Mouse (Mus musculus) MEL (cell line): ENCODE results near the gene Gm42957. TPM values are rescaled to one million over a fixed set of nuclear protein-coding genes. Genes with fewer than 3 reads are reported as not detected.

Experiments used
- DNase-seq: peaks from one replicate; pipeline ENCODE4 v3.0.0; 2011; ENCODE audit warnings: low read depth, low spot score
- H3K27ac ChIP-seq: 2 replicates; pipeline ENCODE4 v1.5.1; 2012; ENCODE audit warnings: low read depth, mild to moderate bottlenecking, control low read depth, low read length, moderate library complexity; ENCODE audit not compliant: control insufficient read depth
- H3K27me3 ChIP-seq, 2 experiments: fragments of 150-350 bp in 1 of 2; sonication (generic) in 1 of 2; 2 replicates each; pipeline ENCODE4 v1.6.1; 2012; ENCODE audit warnings: low read length in 2 of 2, mild to moderate bottlenecking in 2 of 2, improper control_type of control experiment in 1 of 2, moderate library complexity in 1 of 2; ENCODE audit not compliant: insufficient read depth in 2 of 2, control insufficient read depth in 1 of 2
- H3K36me3 ChIP-seq, 2 experiments: 2 replicates each; pipeline ENCODE4 v1.6.1; 2012 to 2014; ENCODE audit warnings: low read length in 2 of 2, improper control_type of control experiment in 1 of 2, inconsistent platforms in 1 of 2, mild to moderate bottlenecking in 1 of 2; ENCODE audit not compliant: insufficient read depth in 2 of 2, control insufficient read depth in 1 of 2
- H3K4me1 ChIP-seq, 2 experiments: fragments of 150-350 bp in 1 of 2; sonication (generic) in 1 of 2; 2 replicates each; pipeline ENCODE4 v1.6.1; 2012; ENCODE audit warnings: low read length in 2 of 2, improper control_type of control experiment in 1 of 2, mild to moderate bottlenecking in 1 of 2; ENCODE audit not compliant: insufficient read depth in 2 of 2, control insufficient read depth in 1 of 2
- H3K4me3 ChIP-seq, 2 experiments: fragments of 150-350 bp in 1 of 2; sonication (generic) in 1 of 2; 2 replicates each; pipeline ENCODE4 v1.5.1; 2012; ENCODE audit warnings: low read depth in 2 of 2, low read length in 2 of 2, mild to moderate bottlenecking in 2 of 2, moderate library complexity in 2 of 2, control low read depth in 1 of 2, improper control_type of control experiment in 1 of 2; ENCODE audit not compliant: control insufficient read depth in 1 of 2, insufficient read depth in 1 of 2
- H3K79me2 ChIP-seq: 2 replicates; pipeline ENCODE4 v1.6.1; 2012; ENCODE audit warnings: mild to moderate bottlenecking, low read length, moderate library complexity; ENCODE audit not compliant: control insufficient read depth, poor library complexity, insufficient read depth
- H3K9ac ChIP-seq: 2 replicates; pipeline ENCODE4 v1.6.1; 2012; ENCODE audit warnings: low read depth, mild to moderate bottlenecking, control low read depth, low read length, moderate library complexity; ENCODE audit not compliant: control insufficient read depth, poor library complexity, severe bottlenecking
- H3K9me3 ChIP-seq: fragments of 150-350 bp; sonication (generic); replicated peaks from 2 replicates; pipeline ENCODE4 v1.6.1; 2012; ENCODE audit warnings: mild to moderate bottlenecking, low read length, improper control_type of control experiment, moderate library complexity; ENCODE audit not compliant: insufficient read depth
- BHLHE40 ChIP-seq: IDR thresholded peaks from 2 replicates; pipeline ENCODE4 v1.6.1; 2012; ENCODE audit warnings: low read depth, mild to moderate bottlenecking, inconsistent platforms, low read length, improper control_type of control experiment, borderline replicate concordance
- CHD1 ChIP-seq: IDR thresholded peaks from 2 replicates; pipeline ENCODE4 v1.6.1; 2012; ENCODE audit warnings: low read depth, mild to moderate bottlenecking, inconsistent platforms, low read length, improper control_type of control experiment
- CTCF ChIP-seq, 3 experiments: IDR thresholded peaks in 2 of 3; conservative IDR thresholded peaks in 1 of 3; 2 replicates each; pipeline ENCODE4 v1.5.1; 2011 to 2012; ENCODE audit warnings: low read length in 3 of 3, low read depth in 2 of 3, mild to moderate bottlenecking in 2 of 3, improper control_type of control experiment in 1 of 3, inconsistent platforms in 1 of 3, mixed read lengths in 1 of 3, moderate library complexity in 1 of 3; ENCODE audit not compliant: control insufficient read depth in 1 of 3, insufficient read depth in 1 of 3, poor library complexity in 1 of 3, severe bottlenecking in 1 of 3
- E2F4 ChIP-seq: IDR thresholded peaks from 2 replicates; pipeline ENCODE4 v1.6.1; 2011; ENCODE audit warnings: low read depth, low read length, improper control_type of control experiment, borderline replicate concordance
- EP300 ChIP-seq, 2 experiments: IDR thresholded peaks; 2 replicates each; pipeline ENCODE4 v1.6.1; 2011; ENCODE audit warnings: improper control_type of control experiment in 2 of 2, low read length in 2 of 2, low read depth in 1 of 2, mild to moderate bottlenecking in 1 of 2
- ETS1 ChIP-seq: IDR thresholded peaks from 2 replicates; pipeline ENCODE4 v1.6.1; 2012; ENCODE audit warnings: low read depth, mild to moderate bottlenecking, inconsistent platforms, low read length, improper control_type of control experiment, moderate library complexity
- GABPA ChIP-seq: IDR thresholded peaks from 2 replicates; pipeline ENCODE4 v1.6.1; 2012; ENCODE audit warnings: low read depth, mild to moderate bottlenecking, inconsistent platforms, low read length, improper control_type of control experiment, moderate library complexity
- GATA1 ChIP-seq: IDR thresholded peaks from 2 replicates; pipeline ENCODE4 v1.6.1; 2011; ENCODE audit warnings: low read depth, low read length, improper control_type of control experiment
- HCFC1 ChIP-seq: IDR thresholded peaks from 2 replicates; pipeline ENCODE4 v1.6.1; 2012; ENCODE audit warnings: low read depth, mild to moderate bottlenecking, inconsistent platforms, low read length, improper control_type of control experiment, moderate library complexity
- JUND ChIP-seq: IDR thresholded peaks from 2 replicates; pipeline ENCODE4 v1.6.1; 2011; ENCODE audit warnings: low read depth, mild to moderate bottlenecking, improper control_type of control experiment, low read length
- KAT2A ChIP-seq: conservative IDR thresholded peaks from 2 replicates; pipeline ENCODE4 v1.6.1; 2012; ENCODE audit warnings: low read depth, low read length, improper control_type of control experiment, inconsistent platforms
- MAX ChIP-seq: IDR thresholded peaks from 2 replicates; pipeline ENCODE4 v1.6.1; 2011; ENCODE audit warnings: low read length, improper control_type of control experiment
- MAZ ChIP-seq: IDR thresholded peaks from 2 replicates; pipeline ENCODE4 v1.6.1; 2012; ENCODE audit warnings: low read depth, mild to moderate bottlenecking, inconsistent platforms, low read length, improper control_type of control experiment
- MEF2A ChIP-seq: IDR thresholded peaks from 2 replicates; pipeline ENCODE4 v1.6.1; 2014; ENCODE audit warnings: low read depth, mild to moderate bottlenecking, inconsistent platforms, low read length, improper control_type of control experiment; ENCODE audit not compliant: poor library complexity, insufficient replicate concordance, severe bottlenecking; ENCODE audit errors: extremely low read depth
- MXI1 ChIP-seq: IDR thresholded peaks from 2 replicates; pipeline ENCODE4 v1.6.1; 2011; ENCODE audit warnings: mild to moderate bottlenecking, low read depth, low read length, improper control_type of control experiment
- MYB ChIP-seq: IDR thresholded peaks from 2 replicates; pipeline ENCODE4 v1.6.1; 2011; ENCODE audit warnings: mild to moderate bottlenecking, low read depth, low read length, improper control_type of control experiment
- MYC ChIP-seq: IDR thresholded peaks from 2 replicates; pipeline ENCODE4 v1.6.1; 2011; ENCODE audit warnings: low read depth, mild to moderate bottlenecking, low read length, improper control_type of control experiment, moderate library complexity
- NELFE ChIP-seq: IDR thresholded peaks from 2 replicates; pipeline ENCODE4 v1.6.1; 2011; ENCODE audit warnings: low read depth, low read length, improper control_type of control experiment
- POLR2A ChIP-seq, 2 experiments: IDR thresholded peaks; 2 replicates each; pipeline ENCODE4 v1.6.1; 2011 to 2012; ENCODE audit warnings: low read length in 2 of 2, mild to moderate bottlenecking in 2 of 2, control low read depth in 1 of 2, improper control_type of control experiment in 1 of 2, low read depth in 1 of 2, moderate library complexity in 1 of 2; ENCODE audit not compliant: control insufficient read depth in 1 of 2, insufficient read depth in 1 of 2, poor library complexity in 1 of 2
- RAD21 ChIP-seq: IDR thresholded peaks from 2 replicates; pipeline ENCODE4 v1.6.1; 2011; ENCODE audit warnings: mild to moderate bottlenecking, low read depth, low read length, improper control_type of control experiment
- RCOR1 ChIP-seq: IDR thresholded peaks from 2 replicates; pipeline ENCODE4 v1.6.1; 2012; ENCODE audit warnings: low read depth, mild to moderate bottlenecking, inconsistent platforms, low read length, improper control_type of control experiment
- SIN3A ChIP-seq: IDR thresholded peaks from 2 replicates; pipeline ENCODE4 v1.6.1; 2012; ENCODE audit warnings: low read length, improper control_type of control experiment, inconsistent platforms
- SMC3 ChIP-seq: IDR thresholded peaks from 2 replicates; pipeline ENCODE4 v1.6.1; 2011; ENCODE audit warnings: low read depth, low read length, improper control_type of control experiment
- TAL1 ChIP-seq: IDR thresholded peaks from 2 replicates; pipeline ENCODE4 v1.6.1; 2012; ENCODE audit warnings: mild to moderate bottlenecking, inconsistent platforms, low read length, moderate library complexity, mixed read lengths
- UBTF ChIP-seq: IDR thresholded peaks from 2 replicates; pipeline ENCODE4 v1.6.1; 2012; ENCODE audit warnings: low read depth, mild to moderate bottlenecking, inconsistent platforms, low read length, improper control_type of control experiment, moderate library complexity, borderline replicate concordance; ENCODE audit not compliant: insufficient read depth
- USF1 ChIP-seq: IDR thresholded peaks from 2 replicates; pipeline ENCODE4 v1.6.1; 2014; ENCODE audit warnings: low read depth, mild to moderate bottlenecking, inconsistent platforms, low read length, improper control_type of control experiment, moderate library complexity
- USF2 ChIP-seq, 2 experiments: IDR thresholded peaks; 2 replicates each; pipeline ENCODE4 v1.6.1; 2011 to 2012; ENCODE audit warnings: improper control_type of control experiment in 2 of 2, low read length in 2 of 2, borderline replicate concordance in 1 of 2, inconsistent platforms in 1 of 2, low read depth in 1 of 2, mild to moderate bottlenecking in 1 of 2; ENCODE audit not compliant: insufficient read depth in 1 of 2
- ZC3H11A ChIP-seq: IDR thresholded peaks from 2 replicates; pipeline ENCODE4 v1.6.1; 2012; ENCODE audit warnings: low read depth, mild to moderate bottlenecking, inconsistent platforms, low read length, improper control_type of control experiment
- ZKSCAN1 ChIP-seq: IDR thresholded peaks from 2 replicates; pipeline ENCODE4 v1.6.1; 2012; ENCODE audit warnings: low read depth, mild to moderate bottlenecking, inconsistent platforms, low read length, improper control_type of control experiment, moderate library complexity
- ZMIZ1 ChIP-seq: IDR thresholded peaks from 2 replicates; pipeline ENCODE4 v1.6.1; 2012; ENCODE audit warnings: low read depth, mild to moderate bottlenecking, inconsistent platforms, low read length, improper control_type of control experiment, moderate library complexity
- polyA plus RNA-seq, 2 experiments: library from polyadenylated mRNA; stranded (reverse) in 1 of 2; unstranded in 1 of 2; fragments of >175 nt in 1 of 2; fragments of >200 nt in 1 of 2; gene quantifications; 2 replicates each; pipeline versions ENCODE4 v1.2.1 to v1.2.4; 2012; ENCODE audit warnings: low replicate concordance in 2 of 2, low read depth in 1 of 2; ENCODE audit not compliant: insufficient read length in 2 of 2, insufficient read depth in 1 of 2, missing spikeins in 1 of 2
- total RNA-seq: library from RNA; depleted of rRNA; stranded (reverse); fragments of 300-350 nt; gene quantifications from 2 replicates; pipeline ENCODE4 v1.2.3, GENCODE M21; 2012

The Gm42957 gene
- total and polyA plus RNA-seq, 3 experiments, result 0.06 to 0.19 TPM; not detected in 1

- Histone ChIP-seq H3K9ac (no peak overlapping the region), H3K36me3 (peaks cover 0 to 12% of the 10 kb centered on the region in 2 experiments; a peak in 2 of 4 replicates), H3K27me3 (no peaks in the 10 kb centered on the region), H3K9me3 (no peaks in the 10 kb centered on the region), H3K4me3 (no peak overlapping the region), H3K79me2 (no peaks in the 10 kb centered on the region; the same call in 1 of the 2 replicates), H3K27ac (no peak overlapping the region), H3K4me1 (peaks cover 3 to 12% of the 10 kb centered on the region in 2 experiments)
- DNase-seq, result no peak
- TF ChIP-seq JUND (no peak), ETS1 (no peak), GATA1 (no peak), EP300 (IDR thresholded peaks at IDR 0.05; ENCODE audit: low read depth in 1 of 2, low read length in 2 of 2) (no peak), BHLHE40 (no peak), NELFE (no peak), GABPA (no peak), MAZ (no peak), HCFC1 (no peak), MYB (no peak), RAD21 (no peak), CTCF (IDR thresholded peaks at IDR 0.05 in 2 of 3, conservative IDR thresholded peaks at IDR 0.05 in 1 of 3; ENCODE audit: control insufficient read depth in 1 of 3, insufficient read depth in 1 of 3, low read depth in 2 of 3, low read length in 3 of 3, poor library complexity in 1 of 3, severe bottlenecking in 1 of 3) (no peak), ZC3H11A (no peak), TAL1 (no peak), E2F4 (no peak), MEF2A (no peak), MAX (no peak), ZMIZ1 (no peak), SMC3 (no peak), UBTF (no peak)
Measured at GRCm38 (mm10) chr3:96666916-96667315, 31.6 kb downstream of the Gm42957 start.

GRCm38 (mm10) chr3:96667316-96667715, 32.0 kb downstream of the Gm42957 start:
- Histone ChIP-seq H3K4me1 (peaks cover 3 to 12% of the 10 kb centered on the region in 2 experiments), H3K36me3 (peaks cover 0 to 12% of the 10 kb centered on the region in 2 experiments; a peak in 2 of 4 replicates), H3K9ac (no peak overlapping the region), H3K27ac (no peak overlapping the region), H3K4me3 (no peak overlapping the region), H3K9me3 (no peaks in the 10 kb centered on the region), H3K79me2 (no peaks in the 10 kb centered on the region; the same call in 1 of the 2 replicates), H3K27me3 (no peaks in the 10 kb centered on the region)
- peak; percentile 81 for DNase-seq
- no peak for TF ChIP-seq MYB
- TF ChIP-seq POLR2A (IDR thresholded peaks at IDR 0.05; ENCODE audit: control insufficient read depth in 1 of 2, insufficient read depth in 1 of 2, low read depth in 1 of 2, low read length in 2 of 2, poor library complexity in 1 of 2), result no peak
- no peak for TF ChIP-seq ZKSCAN1
- peak; percentile 17; the same call in 1 of the 2 replicates for TF ChIP-seq SIN3A
- TF ChIP-seq MEF2A, result no peak
- no peak for TF ChIP-seq TAL1
- no peak for TF ChIP-seq CHD1
- TF ChIP-seq NELFE, result no peak
- no peak for TF ChIP-seq MXI1
- no peak for TF ChIP-seq USF2 (IDR thresholded peaks at IDR 0.05; ENCODE audit: borderline replicate concordance in 1 of 2, insufficient read depth in 1 of 2, low read depth in 1 of 2, low read length in 2 of 2)
- no peak for TF ChIP-seq RCOR1
- peak; percentile 80 for TF ChIP-seq SMC3
- TF ChIP-seq CTCF (IDR thresholded peaks at IDR 0.05 in 2 of 3, conservative IDR thresholded peaks at IDR 0.05 in 1 of 3; ENCODE audit: control insufficient read depth in 1 of 3, insufficient read depth in 1 of 3, low read depth in 2 of 3, low read length in 3 of 3, poor library complexity in 1 of 3, severe bottlenecking in 1 of 3), result peak; percentile 78 to 83 (median 79)
- no peak for TF ChIP-seq GABPA
- no peak for TF ChIP-seq MYC
- TF ChIP-seq KAT2A, result no peak
- peak; percentile 88 for TF ChIP-seq ZC3H11A
- peak; percentile 78 for TF ChIP-seq RAD21
- no peak for TF ChIP-seq USF1
